ENCODE assay signal across 16 mouse cellular contexts in genomic region chr17:90453280-90453679, GRCm38 (mm10).
A peak's percentile ranks its signal among the peaks of the same experiment; 100 is the strongest.
DNase-seq lines count a peak whose midpoint lies in the region; ATAC-seq and TF ChIP-seq lines count a peak whose summit lies in the region.
"Had no signal": no experiment of that assay in that cellular context is flagged by ENCODE, and none has a peak within 500 bp of the region (broad histone marks: within the 10 kb centered on the region; RNA-seq: fewer than 3 reads in every experiment).

No protein-coding gene starts in this region.

- 0 out of 2 replicates have a peak overlapping the region, but pooled peaks have one; percentile 12 for H3K4me2 ChIP-seq in limb, embryonic 13.5 days (replicated peaks)
- peak overlapping the region; percentile 95 for H3K4me2 ChIP-seq in forebrain, embryonic 12.5 days
- peak overlapping the region; percentile 76 for H3K4me2 ChIP-seq in hindbrain, embryonic 15.5 days
- H3K4me2 ChIP-seq in neural tube, embryonic 15.5 days: peak overlapping the region; percentile 78
- H3K4me2 ChIP-seq: liver, embryonic 13.5 days had no signal

- H3K36me3 ChIP-seq in limb, embryonic 13.5 days: no peaks in the 10 kb centered on the region
- H3K36me3 ChIP-seq in limb, embryonic 10.5 days: no peaks in the 10 kb centered on the region
- H3K36me3 ChIP-seq in forebrain, embryonic 12.5 days (replicated peaks): no peaks in the 10 kb centered on the region
- H3K36me3 ChIP-seq in hindbrain, embryonic 15.5 days: no peaks in the 10 kb centered on the region
- H3K36me3 ChIP-seq in neural tube, embryonic 15.5 days: no peaks in the 10 kb centered on the region
- no peaks in the 10 kb centered on the region for H3K36me3 ChIP-seq in thymus, adult 2 months (ENCODE audit: control insufficient read depth, insufficient read depth, low read length)
- H3K36me3 ChIP-seq: liver, embryonic 13.5 days had no signal

- TF ChIP-seq POLR2A in thymus, adult 2 months (IDR thresholded peaks at IDR 0.05; ENCODE audit: control insufficient read depth, extremely low read depth, insufficient read depth, low read length, poor library complexity): no peak

- no peak overlapping the region for H3K4me3 ChIP-seq in limb, embryonic 13.5 days
- H3K4me3 ChIP-seq in limb, embryonic 10.5 days: no peak overlapping the region
- peak overlapping the region; percentile 1; the same call in 1 of the 2 replicates for H3K4me3 ChIP-seq in forebrain, embryonic 12.5 days (replicated peaks)
- peak overlapping the region; percentile 65 for H3K4me3 ChIP-seq in hindbrain, embryonic 15.5 days
- H3K4me3 ChIP-seq in neural tube, embryonic 15.5 days (replicated peaks): peak overlapping the region; percentile 73
- H3K4me3 ChIP-seq in thymus, adult 2 months (ENCODE audit: control insufficient read depth, insufficient read depth, low read length): no peak overlapping the region
- H3K4me3 ChIP-seq: liver, embryonic 13.5 days had no signal

- H3K27me3 ChIP-seq in limb, embryonic 13.5 days: peaks cover 45% of the 10 kb centered on the region
- peaks cover 47% of the 10 kb centered on the region for H3K27me3 ChIP-seq in limb, embryonic 10.5 days (ENCODE audit: low read depth, poor library complexity, severe bottlenecking)
- peaks cover 31% of the 10 kb centered on the region for H3K27me3 ChIP-seq in forebrain, embryonic 12.5 days
- no peaks in the 10 kb centered on the region for H3K27me3 ChIP-seq in hindbrain, embryonic 15.5 days
- H3K27me3 ChIP-seq in neural tube, embryonic 15.5 days (replicated peaks): no peaks in the 10 kb centered on the region
- H3K27me3 ChIP-seq in thymus, adult 2 months (ENCODE audit: control insufficient read depth, insufficient read depth, low read length): peaks cover 6% of the 10 kb centered on the region; the same call in 1 of the 2 replicates
- H3K27me3 ChIP-seq: CH12.LX had no signal

- H3K27ac ChIP-seq in limb, embryonic 13.5 days: no peak overlapping the region
- no peak overlapping the region for H3K27ac ChIP-seq in limb, embryonic 10.5 days
- H3K27ac ChIP-seq in forebrain, embryonic 12.5 days: no peak overlapping the region
- peak overlapping the region; percentile 91 for H3K27ac ChIP-seq in hindbrain, embryonic 15.5 days (replicated peaks)
- H3K27ac ChIP-seq in neural tube, embryonic 15.5 days (replicated peaks): peak overlapping the region; percentile 93
- no peak overlapping the region for H3K27ac ChIP-seq in thymus, adult 2 months (ENCODE audit: control insufficient read depth, insufficient read depth, low read length)
- H3K27ac ChIP-seq: liver, embryonic 13.5 days had no signal

- H3K9ac ChIP-seq in limb, embryonic 13.5 days: no peak overlapping the region
- H3K9ac ChIP-seq in forebrain, embryonic 12.5 days: no peak overlapping the region
- H3K9ac ChIP-seq in hindbrain, embryonic 15.5 days: peak overlapping the region; percentile 44
- H3K9ac ChIP-seq in neural tube, embryonic 15.5 days (replicated peaks): peak overlapping the region; percentile 46
- H3K9ac ChIP-seq: liver, embryonic 13.5 days had no signal

- DNase-seq in limb, embryonic 10.5 days (ENCODE audit: low spot score): no peak
- no peak for DNase-seq in kidney, postnatal 10 days
- DNase-seq in thymus, adult 2 months: no peak
- no peak for DNase-seq in frontal cortex, postnatal 14 days (ENCODE audit: low spot score in 2 of 2)
- DNase-seq: gastrocnemius, postnatal 36 days; heart, postnatal 14 days; kidney, adult 18-20 months; liver, embryonic 13.5 days; lung, postnatal 10 days; spleen, adult 18-20 months had no signal

- no peak for ATAC-seq in limb, embryonic 13.5 days (ENCODE audit: low FRiP score, low read depth)
- no peak for ATAC-seq in forebrain, embryonic 12.5 days (ENCODE audit: low FRiP score)
- no peak for ATAC-seq in hindbrain, embryonic 15.5 days (ENCODE audit: low FRiP score, low read depth)
- ATAC-seq in neural tube, embryonic 15.5 days (ENCODE audit: low FRiP score): no peak
- ATAC-seq: Patski had no signal

- TF ChIP-seq CTCF in thymus, adult 2 months (IDR thresholded peaks at IDR 0.05; ENCODE audit: borderline replicate concordance, control insufficient read depth, extremely low read depth, insufficient read depth, low read length, poor library complexity): no peak

- H3K9me3 ChIP-seq in limb, embryonic 13.5 days: no peaks in the 10 kb centered on the region
- no peaks in the 10 kb centered on the region for H3K9me3 ChIP-seq in limb, embryonic 10.5 days (replicated peaks)
- H3K9me3 ChIP-seq in forebrain, embryonic 12.5 days: no peaks in the 10 kb centered on the region
- no peaks in the 10 kb centered on the region for H3K9me3 ChIP-seq in hindbrain, embryonic 15.5 days
- H3K9me3 ChIP-seq in neural tube, embryonic 15.5 days (replicated peaks): no peaks in the 10 kb centered on the region
- H3K9me3 ChIP-seq: liver, embryonic 13.5 days had no signal

- peaks cover 18% of the 10 kb centered on the region for H3K4me1 ChIP-seq in limb, embryonic 13.5 days
- peaks cover 20% of the 10 kb centered on the region for H3K4me1 ChIP-seq in limb, embryonic 10.5 days
- peaks cover 14% of the 10 kb centered on the region for H3K4me1 ChIP-seq in forebrain, embryonic 12.5 days
- H3K4me1 ChIP-seq in hindbrain, embryonic 15.5 days (replicated peaks): peaks cover 22% of the 10 kb centered on the region
- peaks cover 25% of the 10 kb centered on the region for H3K4me1 ChIP-seq in neural tube, embryonic 15.5 days
- H3K4me1 ChIP-seq in thymus, adult 2 months (replicated peaks; ENCODE audit: control insufficient read depth, insufficient read depth, low read length): no peaks in the 10 kb centered on the region

- WGBS in limb, embryonic 13.5 days: 56% methylated on average over 4 of the region's 4 CpGs
- WGBS in limb, embryonic 10.5 days: 60% methylated on average over 4 of the region's 4 CpGs
- 41% methylated on average over 4 of the region's 4 CpGs for WGBS in forebrain, embryonic 12.5 days
- WGBS in hindbrain, embryonic 15.5 days: 41% methylated on average over 4 of the region's 4 CpGs
- WGBS in neural tube, embryonic 15.5 days: 37% methylated on average over 4 of the region's 4 CpGs
- 63% methylated on average over 4 of the region's 4 CpGs for WGBS in thymus, adult 2 months

Comparison
In these comparisons a context has a peak if more than half of its experiments do, and no peak if none do; other contexts are left out.
1. H3K27ac ChIP-seq: peak in hindbrain, embryonic 15.5 days (single experiment) and neural tube, embryonic 15.5 days (single experiment); none in limb, embryonic 13.5 days (single experiment), limb, embryonic 10.5 days (single experiment), forebrain, embryonic 12.5 days (single experiment) and thymus, adult 2 months (single experiment).
2. H3K4me2 ChIP-seq: peak in every context shown above with its lines; median percentile 95 in forebrain, embryonic 12.5 days; 78 in neural tube, embryonic 15.5 days; 76 in hindbrain, embryonic 15.5 days; 12 in limb, embryonic 13.5 days.
3. H3K4me3 ChIP-seq: peak in forebrain, embryonic 12.5 days (single experiment), hindbrain, embryonic 15.5 days (single experiment) and neural tube, embryonic 15.5 days (single experiment); none in limb, embryonic 13.5 days (single experiment), limb, embryonic 10.5 days (single experiment) and thymus, adult 2 months (single experiment).
4. H3K9ac ChIP-seq: peak in hindbrain, embryonic 15.5 days (single experiment) and neural tube, embryonic 15.5 days (single experiment); none in limb, embryonic 13.5 days (single experiment) and forebrain, embryonic 12.5 days (single experiment).